Mouse (Mus musculus): ENCODE data around the gene Serinc4.
A peak's percentile ranks its signal among the peaks of the same experiment; 100 is the strongest.
"Not testable (repeated sequence)": the region's sequence is repeated elsewhere in the genome, so short reads cannot be mapped to it uniquely, and the experiment has no call there.

Gene Serinc4

GRCm38 (mm10) chr2:121456692-121457642, at the start of gene Serinc4:
Gene Serinc4, minus strand, starts transcription at chr2:121456781.
- DNase-seq (ENCODE audit: low spot score in 2 of 2) = peak; percentile 68 to 70

- not testable (repeated sequence) for DNase-seq (ENCODE audit: low spot score in 2 of 2)
Observed at GRCm38 (mm10) chr2:121501550-121501949, 45.0 kb upstream of the Serinc4 start.

GRCm38 (mm10) chr2:121484403-121484802, 27.8 kb upstream of the Serinc4 start:
- not testable (repeated sequence) for DNase-seq (ENCODE audit: low spot score in 2 of 2)

GRCm38 (mm10) chr2:121483576-121483975, 27.0 kb upstream of the Serinc4 start:
- no peak for DNase-seq (ENCODE audit: low spot score in 2 of 2)

GRCm38 (mm10) chr2:121480916-121481315, 24.3 kb upstream of the Serinc4 start:
- DNase-seq (ENCODE audit: low spot score in 2 of 2) = not testable (repeated sequence)

- DNase-seq (ENCODE audit: low spot score in 2 of 2) = no peak
Observed at GRCm38 (mm10) chr2:121480498-121480897, 23.9 kb upstream of the Serinc4 start.

- DNase-seq (ENCODE audit: low spot score in 2 of 2) = no peak
Observed at GRCm38 (mm10) chr2:121477491-121478266, 21.1 kb upstream of the Serinc4 start.

- DNase-seq (ENCODE audit: low spot score in 2 of 2) = not testable (repeated sequence)
Observed at GRCm38 (mm10) chr2:121475306-121475705, 18.7 kb upstream of the Serinc4 start.

- DNase-seq (ENCODE audit: low spot score in 2 of 2) = no peak
Observed at GRCm38 (mm10) chr2:121474180-121474535, 17.6 kb upstream of the Serinc4 start.

- peak; percentile 44 to 74 for DNase-seq (ENCODE audit: low spot score in 2 of 2)
Observed at GRCm38 (mm10) chr2:121473301-121474179, 17.0 kb upstream of the Serinc4 start, which contains the start of gene Mfap1b. Gene Mfap1b, minus strand, starts transcription at chr2:121474067.

- DNase-seq (ENCODE audit: low spot score in 2 of 2) = not testable (repeated sequence)
Observed at GRCm38 (mm10) chr2:121472783-121473182, 16.2 kb upstream of the Serinc4 start.

- not testable (repeated sequence) for DNase-seq (ENCODE audit: low spot score in 2 of 2)
Observed at GRCm38 (mm10) chr2:121468982-121469381, 12.4 kb upstream of the Serinc4 start.

GRCm38 (mm10) chr2:121460071-121460470, 3.5 kb upstream of the Serinc4 start:
- DNase-seq (ENCODE audit: low spot score in 2 of 2) = no peak

- no peak for DNase-seq (ENCODE audit: low spot score in 2 of 2)
Observed at GRCm38 (mm10) chr2:121455534-121455933, 1.0 kb downstream of the Serinc4 start.

- no peak for DNase-seq (ENCODE audit: low spot score in 2 of 2)
Observed at GRCm38 (mm10) chr2:121453917-121454316, 2.7 kb downstream of the Serinc4 start.

GRCm38 (mm10) chr2:121452990-121453389, 3.6 kb downstream of the Serinc4 start, which contains the start of gene Hypk:
Gene Hypk, plus strand, starts transcription at chr2:121453290.
- DNase-seq (ENCODE audit: low spot score in 2 of 2) = no peak

GRCm38 (mm10) chr2:121452361-121452760, 4.2 kb downstream of the Serinc4 start:
- no peak for DNase-seq (ENCODE audit: low spot score in 2 of 2)

- DNase-seq (ENCODE audit: low spot score in 2 of 2) = no peak
Observed at GRCm38 (mm10) chr2:121450093-121450492, 6.5 kb downstream of the Serinc4 start.

- DNase-seq (ENCODE audit: low spot score in 2 of 2) = no peak
Observed at GRCm38 (mm10) chr2:121449545-121450011, 7.0 kb downstream of the Serinc4 start.

GRCm38 (mm10) chr2:121448739-121449535, 7.6 kb downstream of the Serinc4 start, which contains the start of gene Serf2:
Gene Serf2, plus strand, starts transcription at chr2:121449195.
- peak; percentile 94 to 97 for DNase-seq (ENCODE audit: low spot score in 2 of 2)
